28 mouse cellular contexts compared by ENCODE assay signal in the genomic region with DNA sequence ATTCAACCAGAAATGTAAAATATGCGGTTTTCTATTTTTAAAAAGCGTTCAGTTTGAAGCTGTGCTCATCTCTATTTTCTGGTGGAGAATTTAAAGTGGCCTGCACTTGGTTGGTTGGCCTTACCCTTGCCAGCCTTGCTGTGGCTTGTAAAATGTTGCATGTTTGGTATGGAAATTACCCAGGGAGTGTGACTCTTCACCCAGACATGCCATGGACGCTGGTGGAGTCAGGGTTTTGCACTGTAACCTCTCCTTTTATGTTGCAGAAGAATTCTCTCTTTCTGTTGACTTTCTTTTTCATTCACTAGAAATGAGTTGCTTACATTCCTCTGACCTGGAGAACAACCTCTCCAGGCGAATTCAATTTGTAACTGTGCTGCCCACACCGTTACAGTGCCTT.
DNase-seq lines count a peak whose midpoint lies in the region; ATAC-seq and TF ChIP-seq lines count a peak whose summit lies in the region.
"Had no signal": no experiment of that assay in that cellular context is flagged by ENCODE, and none has a peak within 500 bp of the region (broad histone marks: within the 10 kb centered on the region; RNA-seq: fewer than 3 reads in every experiment).

No protein-coding gene starts in this region.

- TF ChIP-seq CTCF in forebrain, postnatal 0 days (IDR thresholded peaks at IDR 0.05; ENCODE audit: low read depth) = no peak

- DNase-seq in embryonic facial prominence, embryonic 10.5 days (ENCODE audit: low spot score) = no peak
- DNase-seq in 3134 (ENCODE audit: extremely low read depth, insufficient read length, low spot score) = peak; percentile 55
- DNase-seq in NIH3T3 (ENCODE audit: low read depth) = peak; percentile 57
- peak; percentile 62 for DNase-seq in fibroblast of lung, adult 2 months (ENCODE audit: low read depth)
- no peak for DNase-seq in forebrain, postnatal 0 days
- no peak for DNase-seq in thymus, postnatal 10 days (ENCODE audit: low spot score in 2 of 2)
- DNase-seq: cerebellum, adult 11 months; cerebellum, adult 9-11 months; embryo, embryonic 11 days; gastrocnemius, postnatal 36 days; kidney, adult 2 months; kidney, postnatal 36 days; liver, postnatal 0 days; thymus, postnatal 25 days had no signal

- WGBS in embryonic facial prominence, embryonic 13.5 days = 44% methylated on average over 5 of the region's 5 CpGs
- WGBS in embryonic facial prominence, embryonic 10.5 days = 70% methylated on average over 5 of the region's 5 CpGs
- WGBS in forebrain, postnatal 0 days = 70% methylated on average over 5 of the region's 5 CpGs

- H3K4me2 ChIP-seq in embryonic facial prominence, embryonic 13.5 days = no peak overlapping the region
- no peak overlapping the region for H3K4me2 ChIP-seq in forebrain, postnatal 0 days (ENCODE audit: low read depth)
- H3K4me2 ChIP-seq: forebrain, embryonic 13.5 days; heart, embryonic 11.5 days; hindbrain, embryonic 12.5 days; intestine, embryonic 15.5 days; limb, embryonic 13.5 days; liver, embryonic 12.5 days; midbrain, embryonic 12.5 days; stomach, embryonic 15.5 days had no signal

- no peaks in the 10 kb centered on the region for H3K36me3 ChIP-seq in embryonic facial prominence, embryonic 13.5 days
- H3K36me3 ChIP-seq in embryonic facial prominence, embryonic 10.5 days (replicated peaks) = no peaks in the 10 kb centered on the region
- no peaks in the 10 kb centered on the region for H3K36me3 ChIP-seq in forebrain, postnatal 0 days (ENCODE audit: insufficient read depth)
- H3K36me3 ChIP-seq: hindbrain, embryonic 12.5 days; intestine, embryonic 15.5 days; limb, embryonic 13.5 days; liver, embryonic 12.5 days; midbrain, embryonic 12.5 days; stomach, embryonic 15.5 days had no signal

- H3K4me3 ChIP-seq in embryonic facial prominence, embryonic 13.5 days = no peak overlapping the region
- no peak overlapping the region for H3K4me3 ChIP-seq in embryonic facial prominence, embryonic 10.5 days
- no peak overlapping the region for H3K4me3 ChIP-seq in forebrain, postnatal 0 days (ENCODE audit: low read depth, low read length)
- H3K4me3 ChIP-seq: forebrain, embryonic 13.5 days; hindbrain, embryonic 12.5 days; intestine, embryonic 15.5 days; layer of hippocampus, adult 2 months; left cerebral cortex, adult 2 months; limb, embryonic 13.5 days; liver, embryonic 12.5 days; megakaryocyte, embryonic 14.5 days; midbrain, embryonic 12.5 days; stomach, embryonic 15.5 days had no signal

- no peaks in the 10 kb centered on the region for H3K9me3 ChIP-seq in embryonic facial prominence, embryonic 13.5 days
- no peaks in the 10 kb centered on the region for H3K9me3 ChIP-seq in embryonic facial prominence, embryonic 10.5 days
- H3K9me3 ChIP-seq in forebrain, postnatal 0 days (ENCODE audit: low read length) = no peaks in the 10 kb centered on the region
- H3K9me3 ChIP-seq: forebrain, embryonic 13.5 days; hindbrain, embryonic 12.5 days; intestine, embryonic 15.5 days; limb, embryonic 13.5 days; megakaryocyte, embryonic 14.5 days; midbrain, embryonic 12.5 days; stomach, embryonic 15.5 days had no signal

- no peak overlapping the region for H3K9ac ChIP-seq in embryonic facial prominence, embryonic 13.5 days
- no peak overlapping the region for H3K9ac ChIP-seq in forebrain, postnatal 0 days
- H3K9ac ChIP-seq: forebrain, embryonic 13.5 days; hindbrain, embryonic 12.5 days; intestine, embryonic 15.5 days; limb, embryonic 13.5 days; liver, embryonic 12.5 days; liver, postnatal 0 days; midbrain, embryonic 12.5 days; stomach, embryonic 15.5 days had no signal

- H3K4me1 ChIP-seq in embryonic facial prominence, embryonic 13.5 days = peaks cover 17% of the 10 kb centered on the region
- H3K4me1 ChIP-seq in embryonic facial prominence, embryonic 10.5 days = peaks cover 10% of the 10 kb centered on the region
- no peaks in the 10 kb centered on the region for H3K4me1 ChIP-seq in forebrain, postnatal 0 days (ENCODE audit: insufficient read depth)
- H3K4me1 ChIP-seq: forebrain, embryonic 13.5 days; hindbrain, embryonic 12.5 days; intestine, embryonic 15.5 days; liver, embryonic 12.5 days; megakaryocyte, embryonic 14.5 days; midbrain, embryonic 12.5 days; stomach, embryonic 15.5 days had no signal

- no peak for ATAC-seq in embryonic facial prominence, embryonic 13.5 days (ENCODE audit: insufficient number of reproducible peaks, insufficient read depth, low FRiP score, low TSS enrichment, low read depth)
- ATAC-seq in forebrain, postnatal 0 days = no peak
- ATAC-seq: hindbrain, postnatal 0 days; intestine, embryonic 15.5 days; liver, embryonic 12.5 days; liver, postnatal 0 days had no signal

- H3K27ac ChIP-seq in embryonic facial prominence, embryonic 13.5 days = peak overlapping the region; percentile 16; the same call in 1 of the 2 replicates
- H3K27ac ChIP-seq in embryonic facial prominence, embryonic 10.5 days (replicated peaks) = no peak overlapping the region
- no peak overlapping the region for H3K27ac ChIP-seq in forebrain, postnatal 0 days (ENCODE audit: low read depth, low read length)
- H3K27ac ChIP-seq: forebrain, embryonic 13.5 days; hindbrain, embryonic 12.5 days; hindbrain, postnatal 0 days; intestine, embryonic 15.5 days; layer of hippocampus, adult 2 months; left cerebral cortex, adult 2 months; limb, embryonic 13.5 days; liver, embryonic 12.5 days; midbrain, embryonic 12.5 days; stomach, embryonic 15.5 days had no signal

- H3K27me3 ChIP-seq in embryonic facial prominence, embryonic 13.5 days = no peaks in the 10 kb centered on the region
- H3K27me3 ChIP-seq in embryonic facial prominence, embryonic 10.5 days (replicated peaks; ENCODE audit: low read depth, poor library complexity, severe bottlenecking) = no peaks in the 10 kb centered on the region
- no peaks in the 10 kb centered on the region for H3K27me3 ChIP-seq in forebrain, postnatal 0 days (ENCODE audit: insufficient read depth, low read length)
- H3K27me3 ChIP-seq: CH12.LX; forebrain, embryonic 13.5 days; hindbrain, embryonic 12.5 days; intestine, embryonic 15.5 days; limb, embryonic 13.5 days; liver, embryonic 12.5 days; megakaryocyte, embryonic 14.5 days; midbrain, embryonic 12.5 days; stomach, embryonic 15.5 days had no signal

Comparison
In these comparisons a context has a peak if more than half of its experiments do, and no peak if none do; other contexts are left out.
1. DNase-seq: peak in 3134 (single experiment), NIH3T3 (single experiment) and fibroblast of lung, adult 2 months (single experiment); none in embryonic facial prominence, embryonic 10.5 days (single experiment), forebrain, postnatal 0 days (single experiment) and thymus, postnatal 10 days (0 of 2).